Mouse (Mus musculus) lung, postnatal 25 days (tissue): ENCODE measurements around the gene Hipk1.

ENCODE experiments used
- DNase-seq: peaks from one replicate; pipeline ENCODE4 v3.0.0; 2022; ENCODE audit warnings: low spot score

Gene Hipk1

GRCm38 (mm10) chr3:103715762-103716693 is 75.3 kb downstream of the Hipk1 start:
- DNase-seq: no peak

- DNase-seq: no peak
These were observed 76.4 kb downstream of the Hipk1 start for GRCm38 (mm10) chr3:103714942-103715341.

- DNase-seq: no peak
These were observed 77.0 kb downstream of the Hipk1 start for GRCm38 (mm10) chr3:103714236-103714875.

GRCm38 (mm10) chr3:103712196-103712595 is 79.2 kb downstream of the Hipk1 start:
- DNase-seq: no peak

- DNase-seq: no peak
These were observed 81.8 kb downstream of the Hipk1 start for GRCm38 (mm10) chr3:103709470-103710040.

GRCm38 (mm10) chr3:103705426-103705825 is 85.9 kb downstream of the Hipk1 start:
- DNase-seq: no peak

- DNase-seq: no peak
These were observed 86.7 kb downstream of the Hipk1 start for GRCm38 (mm10) chr3:103704661-103705060.

GRCm38 (mm10) chr3:103696388-103696925 is 94.9 kb downstream of the Hipk1 start:
- DNase-seq: no peak

- DNase-seq: no peak
These were observed 95.8 kb downstream of the Hipk1 start for GRCm38 (mm10) chr3:103695556-103695955.

GRCm38 (mm10) chr3:103690506-103690905 is 100.9 kb downstream of the Hipk1 start:
- peak; percentile 10 for DNase-seq
